Comparison of ENCODE assay signal across 8 mouse cellular contexts in genomic region chr9:83325910-83326309, GRCm38 (mm10).
DNase-seq lines count a peak whose midpoint lies in the region; ATAC-seq and TF ChIP-seq lines count a peak whose summit lies in the region.

No protein-coding gene starts in this region.

- peak; percentile 95 for ATAC-seq in forebrain, postnatal 0 days
- ATAC-seq in neural tube, embryonic 11.5 days (ENCODE audit: insufficient read depth, low FRiP score, low TSS enrichment) = peak; percentile 72
- ATAC-seq in intestine, postnatal 0 days = no peak

- H3K4me2 ChIP-seq in forebrain, postnatal 0 days (ENCODE audit: low read depth) = 0 out of 2 replicates have a peak overlapping the region, but pooled peaks have one; percentile 17
- no peak overlapping the region for H3K4me2 ChIP-seq in neural tube, embryonic 11.5 days (ENCODE audit: low read depth)
- H3K4me2 ChIP-seq in intestine, postnatal 0 days (replicated peaks; ENCODE audit: low read depth) = no peak overlapping the region

- H3K4me3 ChIP-seq in forebrain, postnatal 0 days (ENCODE audit: low read depth, low read length) = no peak overlapping the region
- no peak overlapping the region for H3K4me3 ChIP-seq in neural tube, embryonic 11.5 days (ENCODE audit: low read depth, low read length)
- no peak overlapping the region for H3K4me3 ChIP-seq in intestine, postnatal 0 days (ENCODE audit: low read depth, low read length)

- 14% methylated on average over 6 of the region's 6 CpGs for WGBS in forebrain, postnatal 0 days
- WGBS in neural tube, embryonic 11.5 days = 12% methylated on average over 6 of the region's 6 CpGs
- WGBS in intestine, postnatal 0 days = 30% methylated on average over 6 of the region's 6 CpGs

- H3K9me3 ChIP-seq in forebrain, postnatal 0 days (ENCODE audit: low read length) = no peaks in the 10 kb centered on the region
- H3K9me3 ChIP-seq in neural tube, embryonic 11.5 days (ENCODE audit: control insufficient read depth, low read length) = no peaks in the 10 kb centered on the region
- H3K9me3 ChIP-seq in intestine, postnatal 0 days (ENCODE audit: control insufficient read depth) = no peaks in the 10 kb centered on the region

- DNase-seq in embryo, embryonic 11 days = peak; percentile 70
- DNase-seq in forebrain, postnatal 0 days = peak; percentile 78
- peak; percentile 77 for DNase-seq in left cerebral cortex, adult 11 months (ENCODE audit: low spot score)
- peak; percentile 50 for DNase-seq in neural tube, embryonic 11.5 days (ENCODE audit: low spot score)
- DNase-seq in B cell, adult 2 months = no peak
- no peak for DNase-seq in gastrocnemius, postnatal 4 days (ENCODE audit: low spot score in 2 of 2)
- DNase-seq in cerebellum, adult 18-20 months = no peak

- peak overlapping the region; percentile 46 for H3K27ac ChIP-seq in forebrain, postnatal 0 days (ENCODE audit: low read depth, low read length)
- no peak overlapping the region for H3K27ac ChIP-seq in neural tube, embryonic 11.5 days (ENCODE audit: low read depth, low read length)
- no peak overlapping the region for H3K27ac ChIP-seq in intestine, postnatal 0 days (ENCODE audit: low read depth, low read length)

- no peaks in the 10 kb centered on the region for H3K27me3 ChIP-seq in forebrain, postnatal 0 days (ENCODE audit: insufficient read depth, low read length)
- H3K27me3 ChIP-seq in neural tube, embryonic 11.5 days (ENCODE audit: control insufficient read depth, insufficient read depth, low read length) = no peaks in the 10 kb centered on the region
- H3K27me3 ChIP-seq in intestine, postnatal 0 days (replicated peaks; ENCODE audit: control insufficient read depth, insufficient read depth, low read length) = no peaks in the 10 kb centered on the region

- peak; percentile 18; the same call in 1 of the 2 replicates for TF ChIP-seq CTCF in forebrain, postnatal 0 days (IDR thresholded peaks at IDR 0.05; ENCODE audit: low read depth)
- no peak for TF ChIP-seq CTCF in intestine, postnatal 0 days (IDR thresholded peaks at IDR 0.05; ENCODE audit: low read depth)

- no peaks in the 10 kb centered on the region for H3K36me3 ChIP-seq in forebrain, postnatal 0 days (ENCODE audit: insufficient read depth)
- H3K36me3 ChIP-seq in neural tube, embryonic 11.5 days (ENCODE audit: control insufficient read depth, insufficient read depth, low read length) = no peaks in the 10 kb centered on the region
- H3K36me3 ChIP-seq in intestine, postnatal 0 days (ENCODE audit: control insufficient read depth, insufficient read depth) = no peaks in the 10 kb centered on the region

- H3K9ac ChIP-seq in forebrain, postnatal 0 days = 0 out of 2 replicates have a peak overlapping the region, but pooled peaks have one; percentile 22
- no peak overlapping the region for H3K9ac ChIP-seq in neural tube, embryonic 11.5 days (ENCODE audit: low read length)
- H3K9ac ChIP-seq in intestine, postnatal 0 days (ENCODE audit: low read depth, low read length) = no peak overlapping the region

- peaks cover 7% of the 10 kb centered on the region for H3K4me1 ChIP-seq in forebrain, postnatal 0 days (ENCODE audit: insufficient read depth)
- H3K4me1 ChIP-seq in neural tube, embryonic 11.5 days (ENCODE audit: control insufficient read depth, insufficient read depth, low read length) = peaks cover 8% of the 10 kb centered on the region; the same call in 1 of the 2 replicates
- no peaks in the 10 kb centered on the region for H3K4me1 ChIP-seq in intestine, postnatal 0 days (replicated peaks; ENCODE audit: control insufficient read depth, insufficient read depth, low read length)

Comparison
In these comparisons a context has a peak if more than half of its experiments do, and no peak if none do; other contexts are left out.
1. DNase-seq: peak in embryo, embryonic 11 days (single experiment), forebrain, postnatal 0 days (single experiment), left cerebral cortex, adult 11 months (single experiment) and neural tube, embryonic 11.5 days (single experiment); none in B cell, adult 2 months (0 of 2), gastrocnemius, postnatal 4 days (0 of 2) and cerebellum, adult 18-20 months (0 of 2).